Mouse (Mus musculus) lung, adult 2 months (tissue): ENCODE measurements around the gene Fstl4.

Source experiments
- CTCF ChIP-seq: fragments of 200-500 bp; IDR thresholded peaks from 2 replicates; pipeline ENCODE4 v1.5.1; 2011; ENCODE audit warnings: mild to moderate bottlenecking, low read length, control low read depth; ENCODE audit not compliant: insufficient read depth
- POLR2A ChIP-seq: fragments of 200-500 bp; IDR thresholded peaks from 2 replicates; pipeline ENCODE4 v1.6.1; 2011; ENCODE audit warnings: low read depth, mild to moderate bottlenecking, control low read depth, low read length, borderline replicate concordance; ENCODE audit errors: extremely low read depth

DNA sequence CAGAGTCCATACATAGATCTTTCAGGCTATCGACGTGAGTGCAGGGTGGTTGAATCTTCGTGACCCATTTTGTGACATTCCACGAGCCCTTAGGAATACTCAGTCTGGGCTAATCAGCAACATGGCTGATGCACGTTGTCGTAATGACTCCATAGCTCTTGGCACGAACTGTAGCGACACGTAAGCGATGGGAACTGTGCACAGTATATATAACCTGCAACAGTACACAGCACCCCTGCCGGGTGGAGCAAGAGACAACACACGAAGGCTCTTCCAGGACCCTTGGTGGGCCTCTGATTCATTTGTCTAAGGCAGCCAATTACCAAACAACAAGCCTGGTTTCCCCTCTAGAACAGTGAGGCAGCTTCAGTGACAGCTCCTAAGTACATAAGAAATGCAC is 11.9 kb upstream of the Fstl4 start:
- TF ChIP-seq CTCF (no peak), POLR2A (no peak)
